ENCODE assay signal across 7 mouse cellular contexts in the genomic region with DNA sequence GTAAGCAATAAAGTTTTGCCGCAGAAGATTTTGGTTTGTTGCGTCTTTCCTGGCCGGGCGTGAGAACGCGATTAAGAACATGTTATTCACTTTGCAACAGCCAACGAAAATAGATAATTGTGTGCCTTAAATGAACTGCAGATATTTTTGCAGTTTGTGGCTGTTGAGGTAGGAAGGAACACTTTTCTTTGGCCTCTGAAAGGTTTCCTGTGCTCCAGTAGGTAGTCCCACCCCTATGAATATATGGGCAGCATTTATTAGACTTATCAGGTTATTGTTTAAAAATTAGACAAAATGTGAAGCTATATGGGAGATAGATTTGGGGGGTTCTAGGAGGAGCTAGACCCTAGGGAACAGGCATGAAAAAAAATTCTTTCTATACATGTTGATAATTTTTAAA.
DNase-seq lines count a peak whose midpoint lies in the region; ATAC-seq and TF ChIP-seq lines count a peak whose summit lies in the region.

No protein-coding gene starts in this region.

- no peak for TF ChIP-seq EP300 in liver, embryonic 14.5 days (IDR thresholded peaks at IDR 0.05; ENCODE audit: low read depth)

- peak overlapping the region; percentile 22; the same call in 1 of the 2 replicates for H3K9ac ChIP-seq in forebrain, embryonic 16.5 days (replicated peaks; ENCODE audit: low read depth, low read length)
- H3K9ac ChIP-seq in liver, embryonic 14.5 days (replicated peaks) = no peak overlapping the region

- peak; percentile 49; the same call in 1 of the 2 replicates for ATAC-seq in forebrain, embryonic 16.5 days
- no peak for ATAC-seq in liver, embryonic 14.5 days (ENCODE audit: insufficient read depth)

- H3K27ac ChIP-seq in forebrain, embryonic 16.5 days (ENCODE audit: low read length) = no peak overlapping the region
- no peak overlapping the region for H3K27ac ChIP-seq in liver, embryonic 14.5 days

- 37% methylated on average over 7 of the region's 7 CpGs for WGBS in forebrain, embryonic 16.5 days
- WGBS in liver, embryonic 14.5 days (ENCODE audit: insufficient replicate concordance) = 20% methylated on average over 7 of the region's 7 CpGs

- H3K4me2 ChIP-seq in forebrain, embryonic 16.5 days (ENCODE audit: low read length) = peak overlapping the region; percentile 61
- peak overlapping the region; percentile 54 for H3K4me2 ChIP-seq in liver, embryonic 14.5 days (ENCODE audit: low read depth)

- no peak for TF ChIP-seq CTCF in liver, embryonic 14.5 days (IDR thresholded peaks at IDR 0.05; ENCODE audit: low read depth)

- peak overlapping the region; percentile 34 for H3K4me3 ChIP-seq in forebrain, embryonic 16.5 days (replicated peaks; ENCODE audit: low read length)
- H3K4me3 ChIP-seq in liver, embryonic 14.5 days (ENCODE audit: insufficient read depth in 1 of 2, low read depth in 2 of 2, low read length in 2 of 2) = peak overlapping the region; percentile 33 to 46

- H3K27me3 ChIP-seq in forebrain, embryonic 16.5 days (replicated peaks; ENCODE audit: control insufficient read depth, insufficient read depth, low read length) = no peaks in the 10 kb centered on the region
- no peaks in the 10 kb centered on the region for H3K27me3 ChIP-seq in liver, embryonic 14.5 days (ENCODE audit: control insufficient read depth, insufficient read depth, low read length)

- H3K36me3 ChIP-seq in forebrain, embryonic 16.5 days (ENCODE audit: control insufficient read depth, insufficient read depth) = no peaks in the 10 kb centered on the region
- H3K36me3 ChIP-seq in liver, embryonic 14.5 days (replicated peaks; ENCODE audit: control insufficient read depth, insufficient read depth, low read depth) = no peaks in the 10 kb centered on the region

- peak; percentile 4 for DNase-seq in thymus, postnatal 25 days
- no peak for DNase-seq in thymus, postnatal 0 days (ENCODE audit: low spot score)
- no peak for DNase-seq in liver, embryonic 14.5 days (ENCODE audit: low read depth in 3 of 3, low spot score in 3 of 3)
- DNase-seq in adrenal gland, adult 8-10 months = no peak
- no peak for DNase-seq in layer of hippocampus, postnatal 25 days (ENCODE audit: extremely low spot score in 1 of 2, low spot score in 1 of 2)
- no peak for DNase-seq in layer of hippocampus, adult 8-10 months (ENCODE audit: low spot score in 2 of 2)

- no peaks in the 10 kb centered on the region for H3K4me1 ChIP-seq in forebrain, embryonic 16.5 days (replicated peaks; ENCODE audit: control insufficient read depth, insufficient read depth, low read length)
- H3K4me1 ChIP-seq in liver, embryonic 14.5 days (replicated peaks; ENCODE audit: control insufficient read depth in 2 of 2, insufficient read depth in 2 of 2, low read length in 1 of 2) = no peaks in the 10 kb centered on the region

- no peaks in the 10 kb centered on the region for H3K9me3 ChIP-seq in forebrain, embryonic 16.5 days (ENCODE audit: control insufficient read depth, low read length)
- no peaks in the 10 kb centered on the region for H3K9me3 ChIP-seq in liver, embryonic 14.5 days (ENCODE audit: control insufficient read depth, low read length)
